Mouse (Mus musculus): ENCODE measurements around the gene Trpc4ap. TPM values are rescaled to one million over a fixed set of nuclear protein-coding genes. Genes with fewer than 3 reads are reported as not detected.

Gene Trpc4ap
- polyA plus RNA-seq (2012; rRNA removed), result 44.5 and 49.6 TPM in 2 replicates

DNA sequence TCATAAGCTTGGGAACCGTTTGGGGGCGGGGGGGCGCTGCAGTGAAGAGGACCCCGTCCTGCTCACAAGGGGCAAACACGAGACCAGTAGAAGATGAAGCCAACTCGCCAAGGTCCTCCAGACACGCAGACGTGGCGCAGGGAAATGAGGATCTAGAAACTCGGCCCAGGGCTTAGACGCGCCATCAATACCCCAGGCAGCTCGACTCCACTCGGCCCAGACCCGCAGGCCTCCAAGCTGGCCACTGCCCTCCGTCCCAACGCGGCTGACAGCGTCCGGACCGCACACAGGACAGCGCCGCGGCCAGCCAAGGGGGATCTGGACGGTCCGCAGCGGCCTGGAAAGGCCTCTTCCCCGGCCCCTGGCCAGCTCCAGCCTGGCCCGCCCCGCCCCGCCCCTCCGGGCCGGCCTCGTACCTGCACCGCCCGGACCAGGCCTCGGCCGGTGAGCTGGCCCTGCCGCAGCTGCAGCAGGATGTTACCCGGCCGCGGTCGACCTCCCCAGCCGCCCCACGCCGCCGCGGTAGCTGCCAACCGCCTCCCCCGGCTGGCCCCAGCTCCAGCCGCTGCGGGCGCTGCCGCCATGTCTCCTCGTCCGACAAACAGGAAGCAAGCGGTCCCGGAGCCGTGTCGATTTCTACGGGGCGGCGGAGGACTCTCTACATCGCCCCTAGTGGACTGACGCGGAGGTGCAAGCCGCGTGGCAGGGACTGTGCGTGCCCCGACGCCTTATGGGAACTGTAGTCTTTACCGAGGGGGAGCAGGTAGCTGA, at the start of gene Trpc4ap:
Gene Trpc4ap (minus strand): TSS at position 662 of the 771 bp plus-strand sequence.

GRCm38 (mm10) chr2:155735766-155736165, 43.6 kb upstream of the Trpc4ap start, which contains the start of gene Gm17581:
TSS of gene Gm17581 (minus strand) at chr2:155735866.

GRCm38 (mm10) chr2:155729158-155729645, 37.0 kb upstream of the Trpc4ap start, which contains the start of gene Edem2:
TSS of gene Edem2 (minus strand) at chr2:155729475.

GRCm38 (mm10) chr2:155610978-155611377, 81.2 kb downstream of the Trpc4ap start, which contains the start of gene Myh7b:
TSS of gene Myh7b (plus strand) at chr2:155611212.

GRCm38 (mm10) chr2:155592137-155592853, 99.9 kb downstream of the Trpc4ap start, which contains the start of gene Gss:
TSS of gene Gss (minus strand) at chr2:155592810.

Other genes with a start within 250 kb of the Trpc4ap start
- gene Ncoa6, start 218.5 kb downstream of the Trpc4ap start, polyA plus RNA-seq (2012; rRNA removed), result 7.1 and 10.0 TPM in 2 replicates
- gene Acss2, start 174.4 kb downstream of the Trpc4ap start, polyA plus RNA-seq (2012; rRNA removed), result 27.3 and 59.6 TPM in 2 replicates
- gene Ggt7, start 174.1 kb downstream of the Trpc4ap start, polyA plus RNA-seq (2012; rRNA removed), result 0.35 and 0.50 TPM in 2 replicates
- gene Gss, start 99.6 kb downstream of the Trpc4ap start, polyA plus RNA-seq (2012; rRNA removed), result 36.9 and 39.4 TPM in 2 replicates
- gene Myh7b, start 81.2 kb downstream of the Trpc4ap start, polyA plus RNA-seq (2012; rRNA removed), result 0.83 and 1.3 TPM in 2 replicates
- gene Edem2, start 37.1 kb upstream of the Trpc4ap start, polyA plus RNA-seq (2012; rRNA removed), result 39.2 and 41.0 TPM in 2 replicates
- not detected in 2 replicates for gene Gm17581, start 43.5 kb upstream of the Trpc4ap start, polyA plus RNA-seq (2012; rRNA removed)
- 1.3 and 1.4 TPM in 2 replicates for gene Procr, start 58.7 kb upstream of the Trpc4ap start, polyA plus RNA-seq (2012; rRNA removed)
- 0.01 TPM in 2 replicates for gene Mmp24, start 83.0 kb upstream of the Trpc4ap start, polyA plus RNA-seq (2012; rRNA removed)
- gene BC029722, start 127.0 kb upstream of the Trpc4ap start, polyA plus RNA-seq (2012; rRNA removed), result 6.0 and 6.2 TPM in 2 replicates
- gene Eif6, start 134.5 kb upstream of the Trpc4ap start, polyA plus RNA-seq (2012; rRNA removed), result 50.1 and 53.1 TPM in 2 replicates
- under 0.01 and 0.01 TPM in 2 replicates for gene Fam83c, start 142.5 kb upstream of the Trpc4ap start, polyA plus RNA-seq (2012; rRNA removed)
- 21.3 and 23.4 TPM in 2 replicates for gene Uqcc1, start 237.9 kb upstream of the Trpc4ap start, polyA plus RNA-seq (2012; rRNA removed)
- gene Gm15557, start 248.3 kb upstream of the Trpc4ap start, polyA plus RNA-seq (2012; rRNA removed), result not detected in 2 replicates